Mouse (Mus musculus): ENCODE measurements at regions not wholly inside any gene's neighbourhood (a gene's known extent, or its start where the extent isn't known, plus 50 kb on each side); places are given as distances from the start of the nearest gene placed in this dataset.
A peak's percentile ranks its signal among the peaks of the same experiment; 100 is the strongest.

DNA sequence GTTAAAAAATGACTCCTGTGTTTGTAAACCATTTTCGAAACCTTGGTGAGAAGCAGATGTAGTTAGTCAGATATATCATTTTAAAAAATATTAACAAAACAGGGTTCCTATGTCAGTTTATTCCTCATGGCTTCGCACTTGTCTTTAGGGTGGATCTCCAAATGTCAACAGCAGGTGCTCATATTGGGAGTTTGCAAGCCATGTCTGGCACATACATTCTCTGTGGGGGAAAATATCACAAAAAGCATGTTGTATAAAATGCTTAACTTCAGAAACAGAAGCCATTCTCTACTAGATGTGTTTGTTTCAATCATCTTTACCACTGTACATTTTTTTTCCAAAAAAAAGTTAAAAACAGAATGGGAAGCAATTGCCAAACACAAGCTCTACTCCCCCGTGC is 534.7 kb upstream of the Zic4 start:
- no peak for DNase-seq

- DNase-seq = no peak
Observed at GRCm38 (mm10) chr9:90828701-90829100, 533.5 kb upstream of the Zic4 start.

- no peak for DNase-seq
Observed at GRCm38 (mm10) chr9:90830704-90831103, 531.5 kb upstream of the Zic4 start.

- no peak for DNase-seq
Observed at GRCm38 (mm10) chr9:90833743-90834539, 528.3 kb upstream of the Zic4 start.

DNA sequence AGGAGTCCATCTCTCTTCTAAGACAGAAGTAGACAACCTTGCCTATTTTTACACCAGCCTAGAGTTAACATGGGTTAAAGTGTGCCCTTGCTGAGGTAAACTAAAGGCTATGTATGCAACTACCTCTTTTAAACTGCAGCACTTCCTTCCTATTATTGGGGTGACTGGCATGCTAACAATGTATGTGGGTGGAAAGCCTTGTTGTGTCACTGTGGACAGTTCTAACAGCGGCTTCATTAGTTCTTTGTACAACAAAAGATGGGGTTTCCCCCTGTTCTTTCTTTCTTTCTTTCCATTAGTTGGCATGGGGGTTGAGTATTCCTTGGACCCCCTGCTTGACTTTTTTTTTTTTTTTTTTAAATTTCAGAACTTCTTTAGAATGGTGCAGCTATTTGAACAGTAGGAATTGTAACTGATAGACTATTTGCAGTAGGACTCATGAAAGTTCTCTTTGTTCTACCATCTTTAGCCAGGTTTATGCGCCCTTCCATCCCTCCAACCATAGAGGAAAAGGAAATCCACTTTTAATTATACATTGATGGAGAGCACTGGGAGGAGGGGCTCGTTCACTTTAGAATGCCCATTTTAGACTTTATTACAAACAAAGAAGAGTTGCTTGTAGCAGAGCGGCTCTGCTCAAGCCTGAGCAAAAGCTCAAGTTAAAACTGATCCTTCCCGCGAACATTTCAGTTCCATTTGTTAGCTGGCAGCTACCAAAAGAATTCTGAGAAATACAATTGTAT is 523.9 kb upstream of the Zic4 start:
- DNase-seq = no peak

DNA sequence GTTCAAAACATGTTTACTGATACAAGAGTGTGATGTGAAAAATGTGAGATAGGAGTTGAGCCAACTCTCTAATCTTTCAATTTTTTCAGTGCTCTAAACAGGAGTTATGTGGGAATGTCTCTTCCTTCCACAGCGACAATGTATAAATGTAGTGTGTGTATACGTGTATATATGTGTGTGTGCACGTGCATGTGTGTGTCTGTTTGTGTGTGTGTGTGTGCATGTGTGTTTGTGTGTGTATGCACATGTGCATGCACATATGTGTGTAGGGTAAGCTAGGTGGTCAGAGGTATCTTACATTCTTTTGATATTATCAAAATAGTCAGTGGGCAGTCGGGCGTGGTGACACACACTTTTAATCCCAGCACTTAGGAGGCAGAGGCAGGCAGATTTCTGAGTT is 511.2 kb upstream of the Zic4 start:
- no peak for DNase-seq

GRCm38 (mm10) chr9:90871636-90872035 is 490.6 kb upstream of the Zic4 start:
- DNase-seq = no peak

GRCm38 (mm10) chr9:90884467-90884866 is 477.7 kb upstream of the Zic4 start:
- DNase-seq = no peak

GRCm38 (mm10) chr9:90887405-90887804 is 474.8 kb upstream of the Zic4 start:
- no peak for DNase-seq

GRCm38 (mm10) chr9:90890801-90891200 is 471.4 kb upstream of the Zic4 start:
- peak in 1 of 2 experiments; percentile 4 for DNase-seq

- no peak for DNase-seq
Observed at GRCm38 (mm10) chr9:90892816-90893215, 469.4 kb upstream of the Zic4 start.

GRCm38 (mm10) chr9:90903557-90903956 is 458.7 kb upstream of the Zic4 start:
- DNase-seq = no peak

GRCm38 (mm10) chr9:90906106-90906505 is 456.1 kb upstream of the Zic4 start:
- no peak for DNase-seq

DNA sequence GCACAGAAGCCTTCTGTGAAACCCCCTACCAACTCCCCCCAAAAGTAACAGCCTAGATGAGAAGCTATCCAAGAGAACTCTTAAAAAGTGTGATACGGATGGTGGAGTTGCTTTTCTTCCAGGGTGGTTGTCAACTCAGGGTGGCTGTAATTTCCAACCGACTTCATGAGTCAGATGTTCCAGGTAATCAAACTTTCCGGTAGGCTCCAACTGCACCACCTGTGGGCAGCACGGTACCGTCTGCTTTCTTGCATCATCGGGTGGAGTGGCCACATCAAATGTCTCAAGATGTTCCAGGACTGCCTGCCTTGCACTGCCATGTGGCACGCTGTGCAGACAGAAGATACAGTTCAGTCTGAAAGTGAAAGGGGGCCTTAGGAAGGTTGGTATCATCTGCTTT is 455.5 kb upstream of the Zic4 start:
- no peak for DNase-seq

GRCm38 (mm10) chr9:90954613-90955012 is 407.6 kb upstream of the Zic4 start:
- DNase-seq = no peak

DNA sequence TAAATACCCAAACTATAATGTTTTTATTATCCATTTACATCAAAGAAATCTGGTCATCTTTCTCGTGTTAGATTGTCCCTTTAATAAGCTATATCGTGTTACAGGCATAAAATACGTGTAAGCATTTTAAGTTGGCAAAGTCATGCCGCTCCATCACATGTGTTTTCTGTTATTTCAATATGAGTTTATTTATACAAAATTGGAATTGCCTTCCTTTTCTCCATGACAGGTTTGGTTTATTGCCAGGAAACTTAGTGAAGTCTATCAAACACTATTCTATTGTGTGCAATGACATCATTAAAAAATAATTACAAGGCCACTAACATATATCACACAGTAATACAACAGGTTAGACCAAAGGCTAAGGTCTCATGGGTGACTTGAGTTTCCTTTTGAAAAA is 400.8 kb upstream of the Zic4 start:
- no peak for DNase-seq

DNA sequence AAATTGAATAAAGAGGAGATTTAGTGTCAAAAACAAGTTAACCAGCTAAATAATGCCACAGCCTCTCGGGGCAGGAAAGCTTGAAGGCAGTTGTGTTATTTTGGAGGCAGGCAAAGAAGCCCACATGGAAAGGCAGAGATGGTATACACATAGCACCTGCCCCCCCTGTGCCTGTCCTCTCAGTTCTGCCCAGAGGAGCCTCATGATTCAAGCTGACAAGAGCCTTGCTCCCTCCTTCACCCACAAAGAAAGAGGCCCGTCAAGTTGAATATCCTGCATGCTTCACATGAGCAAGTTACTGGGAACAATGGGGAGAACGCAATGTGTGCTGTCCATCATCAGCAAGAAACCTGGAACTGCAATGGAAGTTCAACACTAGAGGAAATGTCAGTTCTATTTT is 398.2 kb upstream of the Zic4 start:
- no peak for DNase-seq

- DNase-seq = peak in 1 of 2 experiments; percentile 8
Observed at GRCm38 (mm10) chr9:90978730-90979129, 383.5 kb upstream of the Zic4 start.

GRCm38 (mm10) chr9:90980023-90980802 is 382.0 kb upstream of the Zic4 start:
- DNase-seq = no peak

DNA sequence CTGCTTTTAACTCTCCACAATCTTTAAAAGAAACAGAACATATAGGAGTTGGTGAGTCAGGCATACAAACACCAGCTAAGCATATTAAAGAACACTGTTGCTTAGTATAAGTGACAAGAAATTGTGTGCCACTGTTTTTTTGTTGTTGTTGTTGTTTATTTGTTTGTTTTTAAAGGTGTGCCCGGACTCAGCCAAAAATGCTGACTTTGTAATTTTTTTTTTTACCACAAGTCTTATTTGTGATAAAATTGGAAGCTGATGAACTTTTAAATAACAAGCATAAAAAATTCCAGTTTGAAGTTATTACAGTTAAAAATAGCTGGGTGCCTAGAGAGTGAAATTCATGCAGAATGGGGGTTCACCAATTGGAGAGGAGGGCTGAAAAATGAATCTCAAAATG is 363.0 kb upstream of the Zic4 start:
- no peak for DNase-seq

DNA sequence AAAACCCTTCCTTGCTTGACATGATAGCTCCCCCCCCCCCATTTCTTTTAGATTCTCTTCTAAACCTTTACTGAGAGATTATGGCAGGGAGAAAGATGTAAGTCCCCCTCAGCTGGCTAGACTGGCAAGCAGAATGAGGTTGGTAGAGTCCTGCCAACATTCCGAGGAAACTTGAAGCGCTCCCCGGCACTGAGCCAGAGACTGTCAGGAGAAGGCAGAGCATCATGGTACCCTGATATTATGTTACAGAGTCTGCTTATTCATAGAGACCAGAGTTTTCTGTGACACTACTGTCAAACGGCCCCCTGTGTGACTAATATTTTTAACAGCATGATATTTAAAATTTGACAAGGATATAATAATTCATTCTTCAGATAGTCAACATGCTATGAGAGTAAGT is 358.0 kb upstream of the Zic4 start:
- no peak for DNase-seq

DNA sequence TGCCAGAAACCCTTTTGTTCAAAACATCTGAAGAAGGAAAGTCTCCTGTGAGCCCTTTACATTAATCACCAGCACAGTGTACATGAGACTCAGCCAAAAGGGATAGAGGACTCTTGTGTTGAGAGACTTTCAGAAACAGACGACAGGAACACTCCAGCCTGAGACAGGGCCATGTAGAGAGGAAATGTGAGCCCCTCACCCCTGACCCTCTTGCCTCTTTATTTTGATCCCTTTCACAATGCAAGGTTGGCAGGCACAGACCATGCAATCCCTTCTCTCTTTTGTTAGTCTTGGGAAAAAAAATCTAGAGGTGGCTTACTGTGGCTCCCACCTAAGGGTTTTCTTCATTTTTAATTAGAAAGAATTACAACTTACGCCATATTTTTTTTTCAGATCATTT is 321.7 kb upstream of the Zic4 start:
- no peak for DNase-seq

DNA sequence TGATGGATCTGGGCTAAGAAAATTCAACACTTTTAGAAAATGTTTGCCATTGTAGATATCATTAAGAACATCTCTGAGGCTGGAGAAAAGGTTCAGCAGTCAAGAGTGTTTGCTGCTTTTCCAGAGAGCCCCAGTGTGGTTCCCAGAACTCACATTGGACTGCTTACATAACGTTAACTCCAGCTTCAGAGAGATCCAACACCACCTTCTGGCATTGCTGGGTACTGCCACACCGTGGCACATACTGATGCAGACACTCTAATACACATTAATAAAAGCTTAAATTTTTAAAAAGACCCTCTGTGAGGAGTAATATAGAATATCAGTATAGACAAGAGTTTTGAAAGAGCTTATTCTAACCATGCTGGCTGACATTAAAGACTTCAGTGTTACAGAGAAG is 313.6 kb upstream of the Zic4 start:
- DNase-seq = no peak

All from heart, adult 18-20 months (tissue).